Mouse (Mus musculus): ENCODE measurements around the gene Marc1. TPM values are rescaled to one million over a fixed set of nuclear protein-coding genes. Genes with fewer than 3 reads are reported as not detected.

Gene Marc1
- polyA plus RNA-seq, 1 experiment from 2014 or later: 0.15 TPM

DNA sequence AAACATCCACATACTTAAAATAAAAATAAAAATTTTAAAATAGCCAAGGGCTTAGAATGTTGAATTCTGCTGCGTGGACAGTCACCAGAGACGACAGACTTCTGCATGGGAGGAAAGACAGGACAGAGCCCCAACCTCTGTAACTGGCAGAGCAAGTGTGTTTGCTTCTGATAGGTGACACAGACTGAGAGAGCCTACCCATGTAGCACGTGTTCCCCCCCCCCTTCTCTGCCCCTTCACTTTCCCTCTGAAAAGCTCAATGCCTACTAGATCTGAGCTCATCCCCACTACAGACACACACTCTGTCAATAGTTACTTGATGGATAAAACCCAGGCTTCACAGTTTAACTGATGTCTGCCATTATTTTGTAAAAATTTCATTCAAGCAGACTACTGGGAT is 35.9 kb upstream of the Marc1 start:
- no peak for ATAC-seq
- 58% methylated on average over 3 of the region's 3 CpGs for WGBS
- H3K9ac ChIP-seq (ENCODE audit: low read depth, low read length): no peak overlapping the region
- H3K4me2 ChIP-seq (ENCODE audit: low read length): no peak overlapping the region; the same call in 1 of the 2 replicates
- peaks cover 21% of the 10 kb centered on the region for H3K4me1 ChIP-seq (ENCODE audit: control insufficient read depth, insufficient read depth, low read length)
- H3K9me3 ChIP-seq (replicated peaks; ENCODE audit: control insufficient read depth, low read length, poor library complexity, severe bottlenecking): no peaks in the 10 kb centered on the region
- H3K36me3 ChIP-seq (ENCODE audit: control insufficient read depth, insufficient read depth, low read length): no peaks in the 10 kb centered on the region
- peaks cover 7% of the 10 kb centered on the region for H3K27me3 ChIP-seq (ENCODE audit: control insufficient read depth, insufficient read depth, low read depth, low read length)
- no peak overlapping the region for H3K4me3 ChIP-seq (ENCODE audit: low read depth, low read length)
- H3K27ac ChIP-seq (ENCODE audit: low read length): no peak overlapping the region

DNA sequence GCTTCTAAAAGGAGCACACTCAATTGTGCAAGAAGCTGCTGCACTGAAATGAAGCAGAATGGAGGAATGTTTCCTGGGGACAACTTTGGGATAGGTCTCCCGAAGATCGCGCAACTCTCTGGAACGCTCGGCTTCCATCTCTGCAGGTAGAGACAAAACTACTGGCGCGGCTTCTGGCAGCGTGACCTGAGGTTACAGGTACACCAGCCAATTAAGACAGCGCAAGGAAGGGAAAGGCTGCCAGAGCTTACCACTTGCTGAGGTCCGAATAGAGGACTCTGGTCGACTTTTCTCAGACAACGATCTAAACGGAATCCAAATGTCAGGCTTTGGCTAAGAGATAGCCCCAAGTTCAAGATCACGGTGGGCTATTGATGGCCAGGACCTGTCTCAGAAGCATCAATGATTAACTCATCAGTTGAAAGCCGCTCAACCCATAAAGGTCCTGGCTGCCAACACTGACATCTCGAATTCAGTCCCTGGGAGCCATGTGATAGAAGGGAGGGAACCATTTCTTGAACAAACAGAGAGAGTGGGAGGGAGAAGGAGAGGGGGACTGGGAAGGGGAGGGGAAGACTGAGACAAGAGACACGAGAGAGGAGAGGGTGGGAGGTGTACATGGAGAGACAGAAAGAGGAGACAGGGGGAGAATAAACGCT is 35.1 kb upstream of the Marc1 start, which contains the start of gene Marc2:
TSS of gene Marc2 (minus strand) at position 360 of the 659 bp plus-strand sequence.
- Histone ChIP-seq H3K9ac (ENCODE audit: low read depth, low read length) (peak within 1 kb of the TSS; percentile 88), H3K9me3 (replicated peaks; ENCODE audit: control insufficient read depth, low read length, poor library complexity, severe bottlenecking) (no peaks in the 10 kb centered on the region), H3K4me1 (ENCODE audit: control insufficient read depth, insufficient read depth, low read length) (peaks cover 18% of the 10 kb centered on the region), H3K27me3 (ENCODE audit: control insufficient read depth, insufficient read depth, low read depth, low read length) (peaks cover 6% of the 10 kb centered on the region), H3K36me3 (ENCODE audit: control insufficient read depth, insufficient read depth, low read length) (no peaks in the 10 kb centered on the region), H3K4me3 (ENCODE audit: low read depth, low read length) (peak within 1 kb of the TSS; percentile 83), H3K27ac (ENCODE audit: low read length) (peak within 1 kb of the TSS; percentile 70), H3K4me2 (ENCODE audit: low read length) (peak within 1 kb of the TSS; percentile 85)
- peak; percentile 26; the same call in 1 of the 2 replicates for ATAC-seq
- 4% methylated on average over 18 of the region's 18 CpGs for WGBS

DNA sequence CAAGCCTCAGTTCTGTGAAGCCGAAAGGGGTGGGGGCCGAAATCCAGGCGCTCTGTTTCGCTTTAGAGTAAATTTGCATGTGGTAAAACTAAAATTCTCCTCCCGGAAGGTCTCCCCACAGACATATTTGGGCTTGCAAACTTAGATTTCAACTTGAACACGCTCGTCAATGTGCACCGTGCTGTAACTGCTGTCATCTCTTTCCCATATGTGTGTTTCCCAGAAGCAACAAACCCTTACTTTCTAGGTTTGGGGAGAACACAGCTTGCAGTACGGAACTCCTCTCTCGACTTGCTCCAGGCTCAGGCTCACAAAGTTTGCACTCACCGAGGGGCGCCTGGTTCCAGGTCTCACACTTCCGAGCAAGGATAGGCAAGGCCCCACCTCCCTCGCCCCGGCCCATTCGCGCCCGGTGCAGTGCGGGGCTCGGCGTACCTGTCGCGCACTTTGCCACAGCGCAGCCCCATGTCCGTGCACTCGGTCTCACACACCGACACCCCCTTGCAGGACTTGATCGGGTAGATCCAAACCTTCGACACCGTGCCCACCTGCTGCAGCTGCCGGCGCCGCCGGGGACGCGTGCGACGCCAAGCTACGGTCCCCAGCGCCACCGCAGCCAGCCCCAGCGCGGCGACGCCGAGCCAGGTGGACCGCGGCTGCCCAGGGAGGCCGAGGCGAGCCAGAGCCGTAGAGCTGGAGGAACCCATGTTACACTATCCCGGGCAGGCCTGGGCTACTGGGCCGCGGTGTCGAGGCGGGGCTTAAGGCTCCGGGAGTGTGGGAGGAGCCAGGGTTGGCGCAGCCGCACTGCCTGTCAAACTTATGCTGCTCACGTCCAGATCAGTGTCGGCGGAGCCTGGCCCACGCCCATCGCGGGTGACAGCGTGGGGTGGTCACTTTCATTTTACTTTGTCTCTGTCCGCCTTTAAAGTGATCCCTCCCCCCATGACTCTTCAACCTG is 34.3 kb upstream of the Marc1 start:
- H3K27ac ChIP-seq (ENCODE audit: low read length): peak overlapping the region; percentile 70
- H3K27me3 ChIP-seq (ENCODE audit: control insufficient read depth, insufficient read depth, low read depth, low read length): peaks cover 4% of the 10 kb centered on the region; the same call in 1 of the 2 replicates
- H3K4me2 ChIP-seq (ENCODE audit: low read length): peak overlapping the region; percentile 85
- H3K9ac ChIP-seq (ENCODE audit: low read depth, low read length): peak overlapping the region; percentile 88
- no peaks in the 10 kb centered on the region for H3K9me3 ChIP-seq (replicated peaks; ENCODE audit: control insufficient read depth, low read length, poor library complexity, severe bottlenecking)
- peaks cover 18% of the 10 kb centered on the region for H3K4me1 ChIP-seq (ENCODE audit: control insufficient read depth, insufficient read depth, low read length)
- ATAC-seq: peak; percentile 97
- H3K36me3 ChIP-seq (ENCODE audit: control insufficient read depth, insufficient read depth, low read length): no peaks in the 10 kb centered on the region
- under 1% methylated on average over 67 of the region's 67 CpGs for WGBS
- H3K4me3 ChIP-seq (ENCODE audit: low read depth, low read length): peak overlapping the region; percentile 83

DNA sequence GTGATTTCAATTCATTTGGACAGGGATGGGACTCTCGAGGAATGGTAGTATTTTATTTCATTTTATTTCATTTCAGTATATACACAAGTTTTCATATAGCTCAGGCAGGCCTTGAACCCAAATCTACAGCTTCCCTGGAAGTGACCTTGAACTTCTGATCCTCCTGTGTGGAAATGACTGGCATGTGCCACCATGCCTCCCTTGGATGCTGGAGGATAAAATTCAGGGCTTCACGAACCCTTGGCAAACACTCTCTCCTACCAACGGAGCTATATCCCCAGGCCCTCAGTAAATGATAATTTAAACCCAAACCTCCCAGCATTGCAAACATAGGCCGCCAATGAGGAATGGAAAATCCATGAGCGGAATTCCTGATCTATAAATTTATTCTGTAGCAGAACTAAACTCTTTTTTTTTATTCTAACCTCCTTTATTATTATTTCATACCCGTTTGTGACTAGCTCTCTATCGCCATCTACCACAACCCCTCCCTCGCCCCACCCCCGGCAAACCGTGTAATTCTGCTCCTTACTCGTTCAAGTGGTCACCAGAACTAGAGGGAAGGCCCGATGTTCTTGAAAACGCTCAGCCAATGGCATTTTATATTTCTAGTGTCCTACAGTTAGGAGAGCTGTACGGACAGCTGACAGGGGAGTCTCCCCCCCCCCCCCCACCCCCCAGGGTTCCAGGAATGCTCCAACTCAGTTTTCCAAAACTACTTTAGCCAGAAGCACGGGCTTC is 33.4 kb upstream of the Marc1 start:
- H3K27me3 ChIP-seq (ENCODE audit: control insufficient read depth, insufficient read depth, low read depth, low read length): peaks cover 4% of the 10 kb centered on the region; the same call in 1 of the 2 replicates
- WGBS: 21% methylated on average over 15 of the region's 15 CpGs
- no peak overlapping the region for H3K27ac ChIP-seq (ENCODE audit: low read length)

DNA sequence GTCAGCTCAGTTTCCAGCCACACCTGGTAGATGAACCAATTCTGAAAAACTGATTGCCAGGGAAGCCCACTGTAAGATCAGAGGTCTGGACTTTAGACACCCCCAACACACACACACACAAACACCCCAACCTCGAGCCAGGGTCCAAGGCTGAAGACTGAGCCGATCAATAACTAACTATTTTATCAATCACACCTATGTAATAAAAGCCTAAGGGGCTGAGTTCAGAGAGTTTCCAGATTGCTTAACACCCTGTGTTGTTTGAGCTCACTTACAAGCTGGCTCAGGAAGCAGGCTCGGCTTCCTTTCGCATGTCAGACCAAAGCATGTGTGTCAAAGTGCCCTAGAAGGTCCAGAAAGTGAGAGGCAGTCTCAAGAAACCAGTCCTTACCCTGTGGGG is 26.5 kb upstream of the Marc1 start:
- no peak overlapping the region for H3K9ac ChIP-seq (ENCODE audit: low read depth, low read length)
- 94% methylated on average over 4 of the region's 4 CpGs for WGBS
- peaks cover 9% of the 10 kb centered on the region; the same call in 1 of the 2 replicates for H3K36me3 ChIP-seq (ENCODE audit: control insufficient read depth, insufficient read depth, low read length)
- no peaks in the 10 kb centered on the region for H3K9me3 ChIP-seq (replicated peaks; ENCODE audit: control insufficient read depth, low read length, poor library complexity, severe bottlenecking)
- H3K4me2 ChIP-seq (ENCODE audit: low read length): no peak overlapping the region
- H3K4me3 ChIP-seq (ENCODE audit: low read depth, low read length): no peak overlapping the region
- H3K4me1 ChIP-seq (ENCODE audit: control insufficient read depth, insufficient read depth, low read length): no peaks in the 10 kb centered on the region
- no peaks in the 10 kb centered on the region for H3K27me3 ChIP-seq (ENCODE audit: control insufficient read depth, insufficient read depth, low read depth, low read length)
- H3K27ac ChIP-seq (ENCODE audit: low read length): no peak overlapping the region
- ATAC-seq: no peak

More for the DNA sequence above, 33.4 kb upstream of the Marc1 start:
- peaks cover 18% of the 10 kb centered on the region for H3K4me1 ChIP-seq (ENCODE audit: control insufficient read depth, insufficient read depth, low read length)
- peak overlapping the region; percentile 85 for H3K4me2 ChIP-seq (ENCODE audit: low read length)
- peak overlapping the region; percentile 88 for H3K9ac ChIP-seq (ENCODE audit: low read depth, low read length)
- peak overlapping the region; percentile 83 for H3K4me3 ChIP-seq (ENCODE audit: low read depth, low read length)
- ATAC-seq: no peak
- H3K36me3 ChIP-seq (ENCODE audit: control insufficient read depth, insufficient read depth, low read length): peaks cover 5% of the 10 kb centered on the region; the same call in 1 of the 2 replicates
- H3K9me3 ChIP-seq (replicated peaks; ENCODE audit: control insufficient read depth, low read length, poor library complexity, severe bottlenecking): no peaks in the 10 kb centered on the region

DNA sequence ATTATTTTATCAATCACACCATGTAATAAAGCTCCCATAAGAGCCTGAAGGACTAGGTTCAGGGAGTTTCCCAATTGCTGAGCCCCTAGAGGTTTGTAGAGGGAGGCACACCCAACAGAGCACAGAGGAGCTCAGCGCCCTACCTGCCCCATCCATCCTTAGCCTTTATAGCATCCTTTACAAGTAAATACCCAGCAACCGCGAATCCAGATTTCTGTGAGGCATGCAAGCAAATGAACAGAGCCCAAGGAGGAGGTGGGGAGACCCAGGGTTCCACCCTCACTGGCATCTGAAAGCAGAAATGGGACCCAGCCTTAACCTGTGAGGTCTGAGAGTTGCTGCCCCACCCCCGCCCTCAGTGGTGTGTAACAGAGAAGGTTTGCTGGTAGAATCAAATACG is 25.2 kb upstream of the Marc1 start:
- no peak overlapping the region for H3K4me2 ChIP-seq (ENCODE audit: low read length)
- no peak for ATAC-seq
- 75% methylated on average over 5 of the region's 5 CpGs for WGBS
- no peaks in the 10 kb centered on the region for H3K27me3 ChIP-seq (ENCODE audit: control insufficient read depth, insufficient read depth, low read depth, low read length)
- H3K9ac ChIP-seq (ENCODE audit: low read depth, low read length): no peak overlapping the region
- no peak overlapping the region for H3K4me3 ChIP-seq (ENCODE audit: low read depth, low read length)
- H3K9me3 ChIP-seq (replicated peaks; ENCODE audit: control insufficient read depth, low read length, poor library complexity, severe bottlenecking): no peaks in the 10 kb centered on the region
- H3K27ac ChIP-seq (ENCODE audit: low read length): no peak overlapping the region
- H3K36me3 ChIP-seq (ENCODE audit: control insufficient read depth, insufficient read depth, low read length): peaks cover 15% of the 10 kb centered on the region
- no peaks in the 10 kb centered on the region for H3K4me1 ChIP-seq (ENCODE audit: control insufficient read depth, insufficient read depth, low read length)

DNA sequence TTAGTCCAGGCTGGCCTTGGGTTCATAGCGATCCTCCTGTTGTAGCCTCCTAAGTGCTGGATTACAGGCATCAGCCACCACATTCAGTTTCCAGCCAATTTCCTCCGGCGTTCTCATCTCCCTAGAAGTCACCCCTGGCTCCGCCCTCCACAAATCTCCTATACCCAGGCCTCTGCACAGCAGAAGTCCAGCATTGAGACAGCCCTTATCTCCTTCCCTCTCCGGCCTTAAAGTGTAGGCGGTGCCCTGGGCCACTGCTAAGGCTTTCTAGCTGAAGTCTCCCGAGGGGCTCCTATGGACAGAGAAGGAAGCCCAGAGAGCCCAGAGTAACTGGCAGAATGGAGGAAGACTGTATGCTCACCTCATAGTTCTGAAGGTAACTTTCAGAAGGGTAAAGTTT is 22.4 kb upstream of the Marc1 start:
- 91% methylated on average over 7 of the region's 7 CpGs for WGBS
- ATAC-seq: no peak
- H3K36me3 ChIP-seq (ENCODE audit: control insufficient read depth, insufficient read depth, low read length): peaks cover 14% of the 10 kb centered on the region
- H3K27me3 ChIP-seq (ENCODE audit: control insufficient read depth, insufficient read depth, low read depth, low read length): no peaks in the 10 kb centered on the region
- H3K4me1 ChIP-seq (ENCODE audit: control insufficient read depth, insufficient read depth, low read length): no peaks in the 10 kb centered on the region
- H3K4me3 ChIP-seq (ENCODE audit: low read depth, low read length): no peak overlapping the region
- H3K4me2 ChIP-seq (ENCODE audit: low read length): no peak overlapping the region
- no peak overlapping the region for H3K9ac ChIP-seq (ENCODE audit: low read depth, low read length)
- H3K9me3 ChIP-seq (replicated peaks; ENCODE audit: control insufficient read depth, low read length, poor library complexity, severe bottlenecking): no peaks in the 10 kb centered on the region
- no peak overlapping the region for H3K27ac ChIP-seq (ENCODE audit: low read length)

DNA sequence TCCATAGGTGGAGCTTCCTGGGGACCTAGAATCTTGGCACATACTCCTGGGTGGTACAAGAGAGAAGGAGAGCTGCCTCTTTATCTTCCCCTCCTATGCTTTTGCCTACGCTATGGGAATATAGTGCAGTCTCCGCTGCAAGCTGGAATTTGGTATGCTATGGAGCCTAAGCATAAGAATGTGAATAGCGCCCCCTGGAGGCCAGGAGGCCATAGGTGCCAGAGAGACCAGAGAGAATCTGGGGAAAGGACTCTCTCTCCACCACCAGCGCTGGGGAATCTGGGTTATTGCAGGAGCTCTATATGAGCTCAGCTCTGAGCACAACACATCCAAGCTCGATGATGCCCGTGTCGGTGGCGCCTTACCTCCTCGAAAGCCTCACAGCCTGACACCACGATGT is 21.1 kb upstream of the Marc1 start:
- Histone ChIP-seq H3K9ac (ENCODE audit: low read depth, low read length) (no peak overlapping the region), H3K36me3 (ENCODE audit: control insufficient read depth, insufficient read depth, low read length) (peaks cover 14% of the 10 kb centered on the region), H3K27ac (ENCODE audit: low read length) (no peak overlapping the region), H3K4me1 (ENCODE audit: control insufficient read depth, insufficient read depth, low read length) (peaks cover 4% of the 10 kb centered on the region), H3K4me2 (ENCODE audit: low read length) (no peak overlapping the region), H3K9me3 (replicated peaks; ENCODE audit: control insufficient read depth, low read length, poor library complexity, severe bottlenecking) (no peaks in the 10 kb centered on the region), H3K27me3 (ENCODE audit: control insufficient read depth, insufficient read depth, low read depth, low read length) (no peaks in the 10 kb centered on the region), H3K4me3 (ENCODE audit: low read depth, low read length) (no peak overlapping the region)
- 84% methylated on average over 10 of the region's 10 CpGs for WGBS
- ATAC-seq: no peak
